Mouse (Mus musculus): ENCODE measurements around the gene Zcwpw1. TPM values are rescaled to one million over a fixed set of nuclear protein-coding genes. Genes with fewer than 3 reads are reported as not detected.
A peak's percentile ranks its signal among the peaks of the same experiment; 100 is the strongest.

Gene Zcwpw1
- polyA plus RNA-seq, 1 experiment from 2014 or later = 7.7 TPM

DNA sequence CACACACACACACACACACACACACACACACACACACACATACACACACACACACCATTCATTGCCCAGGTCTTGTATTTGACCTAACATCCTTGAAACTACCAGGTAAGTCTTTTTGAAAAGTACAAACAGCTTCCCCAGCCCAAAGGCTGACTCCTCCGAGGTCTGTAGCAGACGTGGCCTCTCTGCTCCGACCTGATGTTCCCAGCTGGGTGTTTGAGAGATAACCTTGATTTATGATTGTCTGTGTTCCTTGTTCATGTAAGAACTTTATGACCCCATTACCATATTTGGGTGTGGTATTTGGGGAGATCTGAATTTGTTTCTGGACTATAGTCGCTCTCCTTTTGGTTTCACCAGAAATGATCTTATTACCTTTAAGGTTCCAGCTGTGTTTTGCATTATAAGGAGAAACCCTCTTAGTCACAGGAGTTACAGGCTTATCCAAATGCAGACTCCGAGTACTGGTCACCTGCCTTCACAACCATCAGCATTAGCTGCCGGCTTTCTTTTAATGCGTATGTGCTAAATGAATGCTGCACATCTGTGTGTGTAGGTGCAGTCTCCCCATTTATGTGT is 10.2 kb upstream of the Zcwpw1 start:
- H3K4me2 ChIP-seq (ENCODE audit: low read length) = no peak overlapping the region
- ATAC-seq = no peak
- no peak for DNase-seq (ENCODE audit: low spot score)

GRCm38 (mm10) chr5:137778635-137779034 is 9.0 kb upstream of the Zcwpw1 start, which contains the start of gene Ppp1r35:
Gene Ppp1r35, plus strand, starts transcription at chr5:137778849.
- ATAC-seq = peak; percentile 98
- Histone ChIP-seq H3K27me3 (replicated peaks; ENCODE audit: control insufficient read depth, insufficient read depth, low read length) (no peaks in the 10 kb centered on the region), H3K9ac (ENCODE audit: low read length) (peak within 1 kb of the TSS; percentile 95), H3K27ac (ENCODE audit: low read depth, low read length) (peak within 1 kb of the TSS; percentile 86), H3K4me2 (ENCODE audit: low read length) (peak within 1 kb of the TSS; percentile 96), H3K9me3 (replicated peaks; ENCODE audit: control insufficient read depth, low read length) (no peaks in the 10 kb centered on the region), H3K36me3 (ENCODE audit: control insufficient read depth, insufficient read depth, low read length) (peaks cover 34% of the 10 kb centered on the region), H3K4me3 (ENCODE audit: low read depth, low read length) (peak within 1 kb of the TSS; percentile 98), H3K4me1 (ENCODE audit: control insufficient read depth, insufficient read depth, low read length) (peaks cover 28% of the 10 kb centered on the region)
- 0% methylated on average over 31 of the region's 31 CpGs for WGBS
- DNase-seq (ENCODE audit: low spot score) = peak; percentile 99

More for the DNA sequence above, 10.2 kb upstream of the Zcwpw1 start:
- WGBS = 88% methylated on average over 7 of the region's 7 CpGs
- peaks cover 24% of the 10 kb centered on the region for H3K36me3 ChIP-seq (ENCODE audit: control insufficient read depth, insufficient read depth, low read length)
- no peak overlapping the region for H3K27ac ChIP-seq (ENCODE audit: low read depth, low read length)
- no peaks in the 10 kb centered on the region for H3K9me3 ChIP-seq (replicated peaks; ENCODE audit: control insufficient read depth, low read length)
- H3K27me3 ChIP-seq (replicated peaks; ENCODE audit: control insufficient read depth, insufficient read depth, low read length) = no peaks in the 10 kb centered on the region
- H3K4me1 ChIP-seq (ENCODE audit: control insufficient read depth, insufficient read depth, low read length) = peaks cover 19% of the 10 kb centered on the region
- no peak overlapping the region for H3K4me3 ChIP-seq (ENCODE audit: low read depth, low read length)
- no peak overlapping the region for H3K9ac ChIP-seq (ENCODE audit: low read length)

- H3K36me3 ChIP-seq (ENCODE audit: control insufficient read depth, insufficient read depth, low read length) = peaks cover 41% of the 10 kb centered on the region
- peak overlapping the region; percentile 96 for H3K4me2 ChIP-seq (ENCODE audit: low read length)
- H3K9ac ChIP-seq (ENCODE audit: low read length) = peak overlapping the region; percentile 95
Observed at GRCm38 (mm10) chr5:137779053-137779933, 8.3 kb upstream of the Zcwpw1 start.

GRCm38 (mm10) chr5:137781661-137782060 is 5.9 kb upstream of the Zcwpw1 start:
- no peak overlapping the region for H3K4me3 ChIP-seq (ENCODE audit: low read depth, low read length)
- peaks cover 41% of the 10 kb centered on the region for H3K4me1 ChIP-seq (ENCODE audit: control insufficient read depth, insufficient read depth, low read length)
- DNase-seq (ENCODE audit: low spot score) (no peak), ATAC-seq (no peak)
- H3K9me3 ChIP-seq (replicated peaks; ENCODE audit: control insufficient read depth, low read length) = no peaks in the 10 kb centered on the region
- no peaks in the 10 kb centered on the region for H3K27me3 ChIP-seq (replicated peaks; ENCODE audit: control insufficient read depth, insufficient read depth, low read length)
- H3K9ac ChIP-seq (ENCODE audit: low read length) = no peak overlapping the region
- no peak overlapping the region for H3K4me2 ChIP-seq (ENCODE audit: low read length)
- 92% methylated on average over 7 of the region's 7 CpGs for WGBS
- no peak overlapping the region for H3K27ac ChIP-seq (ENCODE audit: low read depth, low read length)
- peaks cover 46% of the 10 kb centered on the region for H3K36me3 ChIP-seq (ENCODE audit: control insufficient read depth, insufficient read depth, low read length)

More at GRCm38 (mm10) chr5:137779053-137779933, 8.3 kb upstream of the Zcwpw1 start:
- DNase-seq (ENCODE audit: low spot score) (no peak), ATAC-seq (peak; percentile 45)
- H3K4me3 ChIP-seq (ENCODE audit: low read depth, low read length) = peak overlapping the region; percentile 98
- H3K9me3 ChIP-seq (replicated peaks; ENCODE audit: control insufficient read depth, low read length) = no peaks in the 10 kb centered on the region
- no peaks in the 10 kb centered on the region for H3K27me3 ChIP-seq (replicated peaks; ENCODE audit: control insufficient read depth, insufficient read depth, low read length)
- WGBS = under 1% methylated on average over 69 of the region's 83 CpGs
- peaks cover 34% of the 10 kb centered on the region for H3K4me1 ChIP-seq (ENCODE audit: control insufficient read depth, insufficient read depth, low read length)
- peak overlapping the region; percentile 86 for H3K27ac ChIP-seq (ENCODE audit: low read depth, low read length)

DNA sequence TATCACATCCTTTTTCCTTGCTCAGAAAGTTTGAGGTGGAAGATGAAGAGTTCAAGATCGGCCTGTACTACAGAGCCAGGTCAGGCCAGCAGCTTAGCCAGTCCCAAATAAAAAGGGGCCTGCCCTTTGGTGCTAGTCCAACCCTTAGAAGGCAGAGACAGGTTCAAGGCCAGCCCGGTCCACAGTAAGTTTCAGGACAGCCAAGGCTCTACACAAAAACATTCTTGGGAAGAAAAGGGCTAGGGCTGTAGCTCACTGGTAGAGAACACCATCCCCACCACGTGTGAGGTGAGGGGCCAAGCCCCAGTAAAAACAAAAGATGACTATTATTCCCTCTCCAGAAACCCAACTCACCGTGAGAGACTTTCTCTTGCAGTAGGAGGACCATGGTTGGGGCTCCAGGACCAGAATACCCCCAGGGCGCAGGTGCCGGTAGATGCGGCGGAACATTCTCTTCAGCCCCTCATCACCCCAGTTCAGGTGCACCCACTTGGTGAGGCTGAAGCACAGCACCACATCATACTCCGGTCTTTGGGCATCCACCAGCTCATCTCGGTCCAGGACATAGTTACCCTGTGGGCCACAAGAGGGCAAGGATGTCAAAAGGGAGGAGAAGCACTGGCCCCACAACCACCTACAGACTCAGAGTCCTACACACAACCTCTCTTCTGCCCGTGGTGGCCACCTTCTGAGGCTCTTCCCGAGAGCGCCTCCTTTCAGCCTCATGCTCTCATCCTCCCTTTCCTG is 4.6 kb upstream of the Zcwpw1 start:
- Histone ChIP-seq H3K9me3 (replicated peaks; ENCODE audit: control insufficient read depth, low read length) (no peaks in the 10 kb centered on the region), H3K36me3 (ENCODE audit: control insufficient read depth, insufficient read depth, low read length) (peaks cover 46% of the 10 kb centered on the region), H3K27me3 (replicated peaks; ENCODE audit: control insufficient read depth, insufficient read depth, low read length) (no peaks in the 10 kb centered on the region), H3K4me2 (ENCODE audit: low read length) (peak overlapping the region; percentile 94), H3K4me1 (ENCODE audit: control insufficient read depth, insufficient read depth, low read length) (peaks cover 41% of the 10 kb centered on the region), H3K9ac (ENCODE audit: low read length) (peak overlapping the region; percentile 93; the same call in 1 of the 2 replicates), H3K4me3 (ENCODE audit: low read depth, low read length) (peak overlapping the region; percentile 89), H3K27ac (ENCODE audit: low read depth, low read length) (no peak overlapping the region)
- ATAC-seq (no peak), DNase-seq (ENCODE audit: low spot score) (no peak)
- 84% methylated on average over 13 of the region's 13 CpGs for WGBS

DNA sequence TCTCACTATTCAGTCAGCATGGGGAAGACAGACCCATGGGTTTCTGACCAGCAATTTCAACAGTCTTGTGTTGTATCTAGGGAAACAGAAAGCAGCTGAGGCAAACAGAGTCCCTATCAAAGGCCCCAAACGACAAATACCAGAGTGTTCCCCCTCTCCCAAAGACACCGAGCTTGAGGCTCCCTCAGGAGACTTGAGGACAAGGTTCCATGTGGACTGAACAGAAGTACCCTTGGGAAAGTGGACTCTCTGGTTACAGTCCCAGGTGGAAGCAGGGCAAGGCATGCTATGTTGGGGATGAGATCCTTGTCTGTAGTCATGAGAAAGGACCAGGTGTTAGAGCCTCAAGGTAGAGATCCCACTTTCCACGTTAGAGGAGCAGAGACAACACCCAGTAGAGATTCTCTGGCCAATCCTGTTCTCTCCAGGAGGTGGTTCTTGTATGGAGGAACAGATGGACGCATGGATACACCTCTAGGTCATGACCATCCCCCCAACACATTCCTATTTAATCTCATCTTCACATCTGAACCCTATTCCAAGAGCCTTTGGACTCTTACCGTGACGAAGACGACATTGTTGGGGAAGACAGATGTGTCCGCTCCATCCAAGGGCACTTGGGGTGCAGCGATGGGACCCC is 3.6 kb upstream of the Zcwpw1 start:
- H3K4me2 ChIP-seq (ENCODE audit: low read length) = peak overlapping the region; percentile 94
- H3K27ac ChIP-seq (ENCODE audit: low read depth, low read length) = no peak overlapping the region
- H3K9me3 ChIP-seq (replicated peaks; ENCODE audit: control insufficient read depth, low read length) = no peaks in the 10 kb centered on the region
- peak overlapping the region; percentile 93 for H3K9ac ChIP-seq (ENCODE audit: low read length)
- H3K36me3 ChIP-seq (ENCODE audit: control insufficient read depth, insufficient read depth, low read length) = peaks cover 46% of the 10 kb centered on the region
- ATAC-seq (no peak), DNase-seq (ENCODE audit: low spot score) (no peak)
- H3K4me3 ChIP-seq (ENCODE audit: low read depth, low read length) = peak overlapping the region; percentile 89
- WGBS = 77% methylated on average over 9 of the region's 9 CpGs
- peaks cover 39% of the 10 kb centered on the region for H3K4me1 ChIP-seq (ENCODE audit: control insufficient read depth, insufficient read depth, low read length)
- H3K27me3 ChIP-seq (replicated peaks; ENCODE audit: control insufficient read depth, insufficient read depth, low read length) = no peaks in the 10 kb centered on the region

DNA sequence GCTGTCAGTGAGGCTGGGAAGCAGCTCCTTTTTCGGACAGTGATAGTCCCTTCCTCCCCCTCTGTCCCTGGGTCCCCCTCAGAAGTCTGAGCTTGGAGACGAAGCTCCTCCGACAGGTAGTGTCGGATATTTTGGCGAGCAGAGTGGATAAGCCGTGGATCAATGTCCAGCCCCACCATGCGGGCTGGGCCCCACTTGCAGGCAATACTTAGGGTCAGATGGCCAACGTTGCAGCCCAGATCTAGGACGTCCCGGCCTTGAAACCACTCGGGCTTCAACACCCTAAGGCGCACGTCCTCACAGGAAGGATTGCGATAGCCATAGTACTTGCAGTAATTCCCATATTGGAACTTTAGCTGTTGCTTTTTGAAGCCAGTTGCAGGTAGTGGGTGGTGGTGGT is 3.1 kb upstream of the Zcwpw1 start:
- no peak for DNase-seq (ENCODE audit: low spot score)
- no peaks in the 10 kb centered on the region for H3K9me3 ChIP-seq (replicated peaks; ENCODE audit: control insufficient read depth, low read length)
- peak overlapping the region; percentile 89 for H3K4me3 ChIP-seq (ENCODE audit: low read depth, low read length)
- no peaks in the 10 kb centered on the region for H3K27me3 ChIP-seq (replicated peaks; ENCODE audit: control insufficient read depth, insufficient read depth, low read length)
- peak overlapping the region; percentile 94 for H3K4me2 ChIP-seq (ENCODE audit: low read length)
- peak overlapping the region; percentile 93 for H3K9ac ChIP-seq (ENCODE audit: low read length)
- no peak for ATAC-seq
- H3K4me1 ChIP-seq (ENCODE audit: control insufficient read depth, insufficient read depth, low read length) = peaks cover 37% of the 10 kb centered on the region
- H3K36me3 ChIP-seq (ENCODE audit: control insufficient read depth, insufficient read depth, low read length) = peaks cover 46% of the 10 kb centered on the region
- H3K27ac ChIP-seq (ENCODE audit: low read depth, low read length) = no peak overlapping the region
- 86% methylated on average over 14 of the region's 14 CpGs for WGBS
